Mouse (Mus musculus) kidney, adult 2 months (tissue): ENCODE results near the gene Tmem141.

Experiments
- CTCF ChIP-seq: fragments of 200-500 bp; conservative IDR thresholded peaks from 2 replicates; pipeline ENCODE4 v1.5.1; 2011; ENCODE audit warnings: low read depth, mild to moderate bottlenecking, control low read depth, low read length, moderate library complexity, mixed read lengths; ENCODE audit not compliant: insufficient read depth, insufficient read length
- POLR2A ChIP-seq: fragments of 200-500 bp; IDR thresholded peaks from one replicate; pipeline ENCODE4 v1.6.1; 2011; ENCODE audit warnings: low read depth, low read length, control low read depth

GRCm38 (mm10) chr2:25578796-25579736 is 42.7 kb downstream of the Tmem141 start:
- no peak for TF ChIP-seq CTCF
- TF ChIP-seq POLR2A: no peak
